Mouse (Mus musculus) G1E (cell line): Measurements from ENCODE around the gene Hist1h3e.

Experiments
- CTCF ChIP-seq: IDR thresholded peaks from 2 replicates; pipeline ENCODE4 v1.5.1; 2012; ENCODE audit warnings: low read depth, low read length, inconsistent platforms, mixed read lengths
- GATA1 ChIP-seq: IDR thresholded peaks from 2 replicates; pipeline ENCODE4 v1.6.1; 2012; ENCODE audit warnings: borderline replicate concordance, low read length, inconsistent platforms, mixed read lengths
- GATA2 ChIP-seq: IDR thresholded peaks from 2 replicates; pipeline ENCODE4 v1.6.1; 2012; ENCODE audit warnings: low read depth, low read length, inconsistent platforms, borderline replicate concordance
- POLR2AphosphoS5 ChIP-seq: IDR thresholded peaks from 2 replicates; pipeline ENCODE4 v1.6.1; 2012; ENCODE audit warnings: low read depth, low read length, inconsistent platforms; ENCODE audit not compliant: insufficient replicate concordance
- TAL1 ChIP-seq: conservative IDR thresholded peaks from 2 replicates; pipeline ENCODE4 v1.6.1; 2012; ENCODE audit warnings: low read depth, low read length, inconsistent platforms, mixed read lengths

DNA sequence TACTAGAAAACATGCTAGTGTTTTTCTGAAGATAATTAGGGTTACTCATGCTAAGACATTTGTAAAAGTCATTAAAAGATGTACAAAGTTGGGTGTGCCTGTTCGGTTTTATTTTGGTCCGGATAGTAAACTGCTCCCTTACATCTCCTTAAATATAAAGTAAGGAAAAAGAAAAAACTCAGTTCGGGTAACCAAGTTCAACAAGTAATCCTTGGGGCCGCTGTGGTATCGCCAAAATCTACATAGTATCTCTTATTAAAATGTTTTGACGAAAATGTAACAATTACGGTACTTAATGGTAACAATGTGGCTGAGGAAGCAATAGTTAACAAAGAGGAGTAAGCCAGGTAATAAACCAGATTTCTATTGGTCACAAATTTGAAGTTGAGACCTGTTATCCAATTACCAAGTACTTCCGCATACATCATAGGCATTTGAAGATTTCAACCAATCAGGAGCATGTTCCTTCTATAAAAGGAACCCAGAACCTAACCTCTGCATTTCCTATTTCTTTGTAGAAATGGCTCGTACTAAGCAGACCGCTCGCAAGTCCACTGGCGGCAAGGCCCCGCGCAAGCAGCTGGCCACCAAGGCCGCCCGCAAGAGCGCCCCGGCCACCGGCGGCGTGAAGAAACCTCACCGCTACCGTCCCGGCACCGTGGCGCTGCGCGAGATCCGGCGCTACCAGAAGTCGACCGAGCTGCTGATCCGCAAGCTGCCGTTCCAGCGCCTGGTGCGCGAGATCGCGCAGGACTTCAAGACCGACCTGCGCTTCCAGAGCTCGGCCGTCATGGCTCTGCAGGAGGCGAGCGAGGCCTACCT, 18.0 kb downstream of the Hist1h3e start, which contains the start of gene Hist1h3f:
- TF ChIP-seq CTCF (no peak), TAL1 (no peak), GATA1 (no peak), POLR2AphosphoS5 (peak; percentile 97), GATA2 (no peak)
